Mouse (Mus musculus) liver, adult (tissue): ENCODE data around the gene Fancd2os.

Experiments
- GATA4 ChIP-seq: IDR thresholded peaks from 2 replicates; pipeline ENCODE4 v1.6.1; 2014; ENCODE audit warnings: mild to moderate bottlenecking, low read length; ENCODE audit not compliant: insufficient replicate concordance

The Fancd2os gene

GRCm38 (mm10) chr6:113576044-113576443 is 24.5 kb downstream of the Fancd2os start:
- no peak for TF ChIP-seq GATA4

- TF ChIP-seq GATA4, result no peak
These were observed 36.0 kb downstream of the Fancd2os start for GRCm38 (mm10) chr6:113564557-113564956.

DNA sequence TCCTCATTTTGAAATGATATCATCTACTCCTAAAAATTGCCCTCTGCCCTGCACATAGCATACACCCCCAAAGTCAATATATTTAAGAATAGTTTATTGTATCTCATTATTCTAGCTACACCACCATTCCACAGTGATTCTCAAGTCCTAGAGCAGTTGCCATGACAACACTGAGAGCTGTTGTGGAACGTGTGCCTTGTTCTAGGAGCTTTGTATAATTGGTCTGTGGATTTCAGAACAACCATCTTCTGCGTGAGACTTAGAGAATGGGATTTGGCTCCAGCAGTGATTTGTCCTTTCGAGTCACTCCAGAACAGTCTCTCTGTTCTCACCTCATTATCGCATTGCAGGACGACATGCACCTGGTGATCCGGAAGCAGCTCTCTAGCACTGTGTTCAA is 40.8 kb downstream of the Fancd2os start:
- TF ChIP-seq GATA4, result no peak
